Mouse (Mus musculus): ENCODE measurements around the gene Thbs4. TPM values are rescaled to one million over a fixed set of nuclear protein-coding genes. Genes with fewer than 3 reads are reported as not detected.

Thbs4 gene
- polyA plus RNA-seq, 1 experiment = not detected

DNA sequence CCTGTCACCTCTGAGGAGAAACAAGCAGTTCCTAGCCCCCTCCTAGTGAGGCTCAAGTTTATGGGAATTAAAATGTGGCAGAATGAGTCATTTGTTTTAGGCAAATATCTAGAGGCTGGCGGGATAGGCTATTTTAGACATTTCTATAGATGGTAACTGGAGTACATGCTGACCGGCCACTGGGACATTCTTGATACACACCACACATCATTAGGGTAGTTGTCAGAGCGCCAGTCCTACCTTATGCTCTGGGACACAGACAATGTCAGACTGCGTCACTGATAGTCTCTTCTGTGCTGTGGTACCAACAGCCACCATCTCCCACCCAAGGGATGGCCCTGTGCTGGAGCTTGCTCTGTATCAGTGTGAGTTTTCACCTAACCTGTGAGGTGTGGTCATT lies 35.5 kb downstream of the Thbs4 start:
- H3K4me3 ChIP-seq (ENCODE audit: low read depth, low read length) = no peak overlapping the region
- H3K27ac ChIP-seq (ENCODE audit: insufficient read depth, low read length) = no peak overlapping the region
- no peaks in the 10 kb centered on the region for H3K36me3 ChIP-seq (ENCODE audit: control insufficient read depth, insufficient read depth, low read length, poor library complexity, severe bottlenecking)
- no peaks in the 10 kb centered on the region for H3K4me1 ChIP-seq (ENCODE audit: control insufficient read depth, insufficient read depth, low read length)
- H3K9ac ChIP-seq (ENCODE audit: low read depth, poor library complexity, severe bottlenecking) = no peak overlapping the region
- H3K9me3 ChIP-seq (replicated peaks; ENCODE audit: control insufficient read depth, insufficient read depth, low read length, poor library complexity, severe bottlenecking) = no peaks in the 10 kb centered on the region
- no peak for TF ChIP-seq EP300 (IDR thresholded peaks at IDR 0.05; ENCODE audit: insufficient read depth, low read depth, low read length)
- no peak for TF ChIP-seq POLR2A (IDR thresholded peaks at IDR 0.05; ENCODE audit: insufficient read depth, low read length)
- no peak for TF ChIP-seq CTCF (IDR thresholded peaks at IDR 0.05; ENCODE audit: low read depth, low read length)
- H3K27me3 ChIP-seq (ENCODE audit: control insufficient read depth, insufficient read depth, low read length, poor library complexity, severe bottlenecking) = no peaks in the 10 kb centered on the region

DNA sequence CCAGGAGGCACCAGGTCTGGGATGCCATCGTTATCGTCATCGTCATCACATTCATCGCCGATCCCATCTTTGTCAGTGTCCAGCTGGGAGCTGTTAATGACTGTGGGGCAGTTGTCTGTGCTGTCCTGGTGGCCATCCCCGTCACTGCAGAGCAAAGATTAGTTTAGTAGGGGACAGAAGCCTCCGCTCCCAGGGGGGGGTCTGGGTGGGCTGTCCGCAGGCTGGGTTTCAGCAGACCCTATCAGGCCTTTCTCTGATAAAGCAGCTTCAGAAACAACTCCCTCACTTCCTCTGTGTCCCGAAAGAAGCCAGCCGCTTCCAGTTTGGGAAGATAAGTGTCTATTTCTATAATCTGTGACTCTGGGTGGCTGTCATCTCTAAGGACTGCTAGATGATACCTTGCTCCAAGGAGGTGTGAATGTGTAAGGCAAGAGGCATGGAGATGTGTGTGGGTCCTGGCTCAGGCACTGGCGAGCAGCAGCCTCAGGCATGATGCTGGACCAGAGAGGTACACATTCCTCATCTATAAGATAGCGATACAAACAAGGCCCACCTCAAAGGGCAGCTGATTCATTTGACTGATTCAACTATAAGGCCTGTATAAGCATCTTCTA lies 36.5 kb downstream of the Thbs4 start:
- Histone ChIP-seq H3K27me3 (ENCODE audit: control insufficient read depth, insufficient read depth, low read length, poor library complexity, severe bottlenecking) (no peaks in the 10 kb centered on the region), H3K9me3 (replicated peaks; ENCODE audit: control insufficient read depth, insufficient read depth, low read length, poor library complexity, severe bottlenecking) (no peaks in the 10 kb centered on the region), H3K4me1 (ENCODE audit: control insufficient read depth, insufficient read depth, low read length) (no peaks in the 10 kb centered on the region), H3K36me3 (ENCODE audit: control insufficient read depth, insufficient read depth, low read length, poor library complexity, severe bottlenecking) (no peaks in the 10 kb centered on the region), H3K4me3 (ENCODE audit: low read depth, low read length) (no peak overlapping the region), H3K27ac (ENCODE audit: insufficient read depth, low read length) (no peak overlapping the region), H3K9ac (ENCODE audit: low read depth, poor library complexity, severe bottlenecking) (no peak overlapping the region)
- TF ChIP-seq CTCF (IDR thresholded peaks at IDR 0.05; ENCODE audit: low read depth, low read length) = no peak
- TF ChIP-seq EP300 (IDR thresholded peaks at IDR 0.05; ENCODE audit: insufficient read depth, low read depth, low read length) = no peak
- no peak for TF ChIP-seq POLR2A (IDR thresholded peaks at IDR 0.05; ENCODE audit: insufficient read depth, low read length)

DNA sequence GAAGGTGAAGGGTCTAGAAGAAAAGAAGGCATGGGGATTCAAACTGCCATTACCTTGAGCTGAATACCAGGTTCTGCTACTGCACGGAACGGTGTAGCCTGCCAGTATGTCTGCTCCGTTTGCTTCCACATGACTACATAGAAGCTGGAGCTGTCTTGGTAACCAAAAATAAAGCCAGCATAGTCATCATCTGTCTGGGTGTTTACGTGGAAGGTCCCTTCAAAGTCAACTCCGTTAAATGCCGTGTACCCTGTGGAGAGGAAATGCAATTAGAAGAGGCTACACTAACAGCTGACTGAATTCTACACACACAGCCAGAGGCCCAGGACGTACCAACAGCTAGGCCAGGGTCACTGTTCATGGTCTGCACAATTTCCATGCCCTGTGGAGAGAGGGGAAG lies 39.6 kb downstream of the Thbs4 start:
- Histone ChIP-seq H3K27ac (ENCODE audit: insufficient read depth, low read length) (no peak overlapping the region), H3K9ac (ENCODE audit: low read depth, poor library complexity, severe bottlenecking) (no peak overlapping the region), H3K36me3 (ENCODE audit: control insufficient read depth, insufficient read depth, low read length, poor library complexity, severe bottlenecking) (no peaks in the 10 kb centered on the region), H3K4me1 (ENCODE audit: control insufficient read depth, insufficient read depth, low read length) (no peaks in the 10 kb centered on the region), H3K4me3 (ENCODE audit: low read depth, low read length) (no peak overlapping the region), H3K9me3 (replicated peaks; ENCODE audit: control insufficient read depth, insufficient read depth, low read length, poor library complexity, severe bottlenecking) (no peaks in the 10 kb centered on the region), H3K27me3 (ENCODE audit: control insufficient read depth, insufficient read depth, low read length, poor library complexity, severe bottlenecking) (no peaks in the 10 kb centered on the region)
- TF ChIP-seq POLR2A (IDR thresholded peaks at IDR 0.05; ENCODE audit: insufficient read depth, low read length) (no peak), EP300 (IDR thresholded peaks at IDR 0.05; ENCODE audit: insufficient read depth, low read depth, low read length) (no peak), CTCF (IDR thresholded peaks at IDR 0.05; ENCODE audit: low read depth, low read length) (no peak)

DNA sequence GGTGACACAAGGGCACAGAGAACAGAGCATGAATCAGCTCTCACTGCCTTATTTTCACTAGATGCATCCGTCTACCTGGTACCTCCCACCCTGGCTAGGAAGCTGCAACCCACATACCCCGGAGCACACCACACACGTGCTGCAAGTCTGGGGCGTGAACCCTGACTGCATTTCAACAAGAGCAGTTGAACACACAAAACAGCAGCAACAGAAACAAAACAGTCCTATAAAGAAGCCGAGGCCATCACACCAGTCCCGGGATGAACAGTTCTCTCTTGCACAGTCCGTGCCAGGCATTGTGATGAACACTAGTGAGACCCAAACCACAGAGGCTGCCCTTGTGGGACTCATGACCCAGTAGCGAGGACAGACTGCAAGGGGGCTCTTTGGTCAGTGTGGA lies 40.9 kb downstream of the Thbs4 start:
- no peaks in the 10 kb centered on the region for H3K27me3 ChIP-seq (ENCODE audit: control insufficient read depth, insufficient read depth, low read length, poor library complexity, severe bottlenecking)
- H3K9me3 ChIP-seq (replicated peaks; ENCODE audit: control insufficient read depth, insufficient read depth, low read length, poor library complexity, severe bottlenecking) = no peaks in the 10 kb centered on the region
- TF ChIP-seq EP300 (IDR thresholded peaks at IDR 0.05; ENCODE audit: insufficient read depth, low read depth, low read length) = no peak
- TF ChIP-seq POLR2A (IDR thresholded peaks at IDR 0.05; ENCODE audit: insufficient read depth, low read length) = no peak
- no peak for TF ChIP-seq CTCF (IDR thresholded peaks at IDR 0.05; ENCODE audit: low read depth, low read length)

DNA sequence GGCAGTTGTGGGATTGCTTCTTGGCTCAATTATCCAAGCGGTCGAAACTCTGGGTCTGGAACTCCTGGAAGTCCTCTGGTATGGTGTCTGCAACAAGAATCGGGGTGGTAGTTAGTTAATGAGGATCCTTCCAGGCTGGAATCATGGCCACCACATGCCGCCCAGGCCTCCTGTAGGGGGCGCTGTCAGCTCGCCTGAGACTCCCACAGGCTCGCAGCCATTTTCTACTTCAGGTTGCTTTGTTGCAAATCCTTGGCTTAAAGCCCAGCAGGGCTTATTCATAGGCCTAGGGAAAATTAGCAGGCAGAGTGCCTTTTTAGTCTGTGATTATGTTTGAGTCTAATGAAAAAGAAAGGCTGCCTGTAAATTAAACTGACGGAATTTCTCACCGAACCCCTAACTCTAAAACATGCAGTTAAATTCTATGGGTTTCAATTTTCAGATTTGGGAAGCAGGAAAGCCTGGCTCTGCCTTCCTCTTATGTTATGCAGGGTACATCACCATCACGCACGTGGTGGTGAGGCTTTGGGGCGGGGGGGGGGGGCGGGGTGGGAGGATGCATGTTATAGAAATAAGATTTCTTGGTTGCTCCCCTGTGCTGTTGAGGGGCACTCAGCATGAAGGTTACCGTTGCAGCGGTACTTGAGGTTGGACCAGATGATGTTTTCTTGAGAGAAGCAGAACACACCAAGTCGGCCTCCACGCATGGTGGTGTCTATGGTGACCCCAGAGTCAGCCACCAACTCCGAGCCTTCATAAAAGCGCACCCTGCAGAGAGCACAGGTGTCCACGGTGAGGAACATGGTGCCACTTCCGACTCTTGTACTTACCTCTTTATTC lies 42.7 kb downstream of the Thbs4 start:
- Histone ChIP-seq H3K9me3 (replicated peaks; ENCODE audit: control insufficient read depth, insufficient read depth, low read length, poor library complexity, severe bottlenecking) (no peaks in the 10 kb centered on the region), H3K4me1 (ENCODE audit: control insufficient read depth, insufficient read depth, low read length) (no peaks in the 10 kb centered on the region), H3K27ac (ENCODE audit: insufficient read depth, low read length) (no peak overlapping the region), H3K27me3 (ENCODE audit: control insufficient read depth, insufficient read depth, low read length, poor library complexity, severe bottlenecking) (no peaks in the 10 kb centered on the region), H3K9ac (ENCODE audit: low read depth, poor library complexity, severe bottlenecking) (no peak overlapping the region), H3K4me3 (ENCODE audit: low read depth, low read length) (no peak overlapping the region), H3K36me3 (ENCODE audit: control insufficient read depth, insufficient read depth, low read length, poor library complexity, severe bottlenecking) (no peaks in the 10 kb centered on the region)
- TF ChIP-seq CTCF (IDR thresholded peaks at IDR 0.05; ENCODE audit: low read depth, low read length) (peak; percentile 83), EP300 (IDR thresholded peaks at IDR 0.05; ENCODE audit: insufficient read depth, low read depth, low read length) (no peak)

More for the DNA sequence above, 40.9 kb downstream of the Thbs4 start:
- Histone ChIP-seq H3K9ac (ENCODE audit: low read depth, poor library complexity, severe bottlenecking) (no peak overlapping the region), H3K36me3 (ENCODE audit: control insufficient read depth, insufficient read depth, low read length, poor library complexity, severe bottlenecking) (no peaks in the 10 kb centered on the region), H3K27ac (ENCODE audit: insufficient read depth, low read length) (no peak overlapping the region), H3K4me1 (ENCODE audit: control insufficient read depth, insufficient read depth, low read length) (no peaks in the 10 kb centered on the region), H3K4me3 (ENCODE audit: low read depth, low read length) (no peak overlapping the region)

DNA sequence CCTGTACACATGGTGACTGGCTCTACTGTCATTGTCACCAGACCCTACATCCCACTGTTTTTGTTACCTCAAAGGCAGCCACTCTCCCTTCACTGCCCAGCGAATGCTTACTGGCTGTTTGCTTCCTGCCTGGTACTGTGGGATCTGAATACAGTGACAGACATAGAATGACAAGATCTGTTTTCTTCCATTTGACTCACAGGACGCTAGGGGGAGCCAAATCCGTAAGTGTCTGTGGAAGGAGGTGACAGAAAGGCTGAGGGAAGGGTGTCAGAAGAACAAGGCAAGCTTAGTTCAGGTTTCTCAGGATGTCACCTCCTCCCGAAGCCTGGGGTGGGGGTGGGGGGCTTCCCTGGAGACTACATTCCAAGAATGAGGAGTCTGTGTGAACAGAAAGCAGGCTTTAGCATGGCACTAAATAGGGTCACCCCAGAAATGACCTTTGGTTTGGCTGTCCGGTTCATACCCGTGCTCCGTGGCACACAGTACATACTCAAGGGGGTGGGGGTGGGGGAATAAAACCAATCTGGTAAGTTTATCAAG lies 43.6 kb downstream of the Thbs4 start:
- H3K36me3 ChIP-seq (ENCODE audit: control insufficient read depth, insufficient read depth, low read length, poor library complexity, severe bottlenecking) = no peaks in the 10 kb centered on the region
- TF ChIP-seq CTCF (IDR thresholded peaks at IDR 0.05; ENCODE audit: low read depth, low read length) (peak; percentile 51), POLR2A (IDR thresholded peaks at IDR 0.05; ENCODE audit: insufficient read depth, low read length) (no peak), EP300 (IDR thresholded peaks at IDR 0.05; ENCODE audit: insufficient read depth, low read depth, low read length) (no peak)
- no peak overlapping the region for H3K27ac ChIP-seq (ENCODE audit: insufficient read depth, low read length)

More for the DNA sequence above, 43.6 kb downstream of the Thbs4 start:
- Histone ChIP-seq H3K4me3 (ENCODE audit: low read depth, low read length) (no peak overlapping the region), H3K9me3 (replicated peaks; ENCODE audit: control insufficient read depth, insufficient read depth, low read length, poor library complexity, severe bottlenecking) (no peaks in the 10 kb centered on the region), H3K4me1 (ENCODE audit: control insufficient read depth, insufficient read depth, low read length) (no peaks in the 10 kb centered on the region), H3K27me3 (ENCODE audit: control insufficient read depth, insufficient read depth, low read length, poor library complexity, severe bottlenecking) (no peaks in the 10 kb centered on the region), H3K9ac (ENCODE audit: low read depth, poor library complexity, severe bottlenecking) (no peak overlapping the region)
